In the genomic region with DNA sequence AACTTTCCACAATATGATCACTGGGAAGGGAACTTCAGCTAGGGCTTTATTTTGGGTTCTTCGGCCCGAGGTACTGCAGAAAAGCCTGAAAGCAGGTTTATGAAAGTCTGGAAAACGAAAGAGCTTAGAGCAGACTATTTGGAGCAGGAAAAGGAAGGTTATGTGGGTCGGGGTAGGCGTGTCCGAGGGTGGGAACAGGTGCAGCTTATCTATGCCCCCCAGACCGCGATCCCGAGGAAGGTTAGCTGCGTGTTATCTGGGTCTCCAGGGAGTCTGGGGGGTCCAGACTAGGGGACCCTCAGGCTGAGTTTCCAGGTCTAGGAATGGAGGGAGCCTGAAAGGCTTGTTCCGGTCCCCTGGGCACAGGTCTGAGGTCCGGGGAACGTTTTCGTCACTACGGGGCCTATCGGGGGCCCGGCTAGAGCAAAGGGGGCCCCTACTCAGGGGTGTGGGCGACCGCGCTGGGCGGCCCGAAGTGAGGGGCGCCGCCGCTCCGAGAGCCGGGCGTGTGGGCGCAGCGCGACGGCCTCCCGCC, we compare ENCODE assay signal across 8 mouse cellular contexts. TPM values are rescaled to one million over a fixed set of nuclear protein-coding genes. Genes with fewer than 3 reads are reported as not detected.
A peak's percentile ranks its signal among the peaks of the same experiment; 100 is the strongest.
DNase-seq lines count a peak whose midpoint lies in the region; ATAC-seq and TF ChIP-seq lines count a peak whose summit lies in the region.

No protein-coding gene starts in this region.

- H3K79me2 ChIP-seq in myocyte (ENCODE audit: control insufficient read depth, insufficient read depth): peaks cover 53% of the 10 kb centered on the region

- H3K27ac ChIP-seq in heart, embryonic 16.5 days (ENCODE audit: low read length): peak overlapping the region; percentile 92
- H3K27ac ChIP-seq in limb, embryonic 15.5 days: peak overlapping the region; percentile 97

- under 1% methylated on average over 33 of the region's 33 CpGs for WGBS in lung, adult 2 months
- WGBS in heart, embryonic 16.5 days: 1% methylated on average over 27 of the region's 33 CpGs
- WGBS in limb, embryonic 15.5 days: 0% methylated on average over 29 of the region's 33 CpGs

- TF ChIP-seq POLR2A in lung, adult 2 months (IDR thresholded peaks at IDR 0.05; ENCODE audit: borderline replicate concordance, extremely low read depth, low read depth, low read length): no peak
- TF ChIP-seq POLR2A in brain, embryonic 14.5 days (IDR thresholded peaks at IDR 0.05; ENCODE audit: borderline replicate concordance, extremely low read depth, insufficient read depth, insufficient read length, poor library complexity, severe bottlenecking): no peak
- TF ChIP-seq POLR2A in myocyte (IDR thresholded peaks at IDR 0.05; ENCODE audit: insufficient read length, low read depth): no peak

- peak overlapping the region; percentile 95 for H3K9ac ChIP-seq in heart, embryonic 16.5 days (ENCODE audit: low read length)
- peak overlapping the region; percentile 99 for H3K9ac ChIP-seq in limb, embryonic 15.5 days

- no peaks in the 10 kb centered on the region for H3K27me3 ChIP-seq in heart, embryonic 16.5 days (ENCODE audit: control insufficient read depth, insufficient read depth, low read length)
- no peaks in the 10 kb centered on the region for H3K27me3 ChIP-seq in limb, embryonic 15.5 days
- H3K27me3 ChIP-seq in myocyte (ENCODE audit: control insufficient read depth, insufficient read depth, insufficient read length): no peaks in the 10 kb centered on the region

- H3K4me2 ChIP-seq in heart, embryonic 16.5 days (ENCODE audit: low read depth, low read length): peak overlapping the region; percentile 78
- peak overlapping the region; percentile 80 for H3K4me2 ChIP-seq in limb, embryonic 15.5 days
- peak overlapping the region; percentile 96 for H3K4me2 ChIP-seq in myocyte (ENCODE audit: low read depth)

- peaks cover 12% of the 10 kb centered on the region for H3K4me1 ChIP-seq in lung, adult 2 months (ENCODE audit: control insufficient read depth, insufficient read depth, low read length)
- peaks cover 37% of the 10 kb centered on the region for H3K4me1 ChIP-seq in heart, embryonic 16.5 days (ENCODE audit: control insufficient read depth, insufficient read depth, low read length)
- peaks cover 24% of the 10 kb centered on the region for H3K4me1 ChIP-seq in limb, embryonic 15.5 days

- TF ChIP-seq CTCF in lung, adult 2 months (IDR thresholded peaks at IDR 0.05; ENCODE audit: insufficient read depth, low read length): no peak
- no peak for TF ChIP-seq CTCF in brain, embryonic 14.5 days (IDR thresholded peaks at IDR 0.05; ENCODE audit: borderline replicate concordance, extremely low read depth, insufficient read depth, insufficient read length)

- H3K4me3 ChIP-seq in lung, adult 2 months (replicated peaks; ENCODE audit: extremely low read depth, low read depth, low read length): peak overlapping the region; percentile 95
- H3K4me3 ChIP-seq in heart, embryonic 16.5 days (ENCODE audit: low read length): peak overlapping the region; percentile 61
- H3K4me3 ChIP-seq in limb, embryonic 15.5 days: peak overlapping the region; percentile 97
- peak overlapping the region; percentile 97 for H3K4me3 ChIP-seq in myocyte

- peak; percentile 58 for ATAC-seq in heart, embryonic 16.5 days (replicated peaks; ENCODE audit: extremely low read depth, insufficient read depth, low FRiP score)
- ATAC-seq in limb, embryonic 15.5 days (ENCODE audit: insufficient number of reproducible peaks, low FRiP score, low TSS enrichment, low read depth): peak; percentile 36

- peaks cover under 1% of the 10 kb centered on the region; the same call in 1 of the 2 replicates for H3K36me3 ChIP-seq in heart, embryonic 16.5 days (ENCODE audit: control insufficient read depth, insufficient read depth)
- peaks cover 19% of the 10 kb centered on the region for H3K36me3 ChIP-seq in limb, embryonic 15.5 days
- peaks cover 10% of the 10 kb centered on the region for H3K36me3 ChIP-seq in myocyte (ENCODE audit: control insufficient read depth, insufficient read depth)

- H3K9me3 ChIP-seq in heart, embryonic 16.5 days (replicated peaks; ENCODE audit: control insufficient read depth, low read length): no peaks in the 10 kb centered on the region
- H3K9me3 ChIP-seq in limb, embryonic 15.5 days: no peaks in the 10 kb centered on the region

- H3ac ChIP-seq in myocyte (ENCODE audit: control insufficient read depth, insufficient read length): peak overlapping the region; percentile 76

- peak; percentile 41 for DNase-seq in lung, adult 2 months
- DNase-seq in lung, postnatal 14 days: no peak
- DNase-seq in brain, embryonic 14.5 days (ENCODE audit: low read depth): peak; percentile 30
- DNase-seq in urinary bladder, postnatal 25 days (ENCODE audit: low spot score): no peak
- DNase-seq in layer of hippocampus, postnatal 36 days: no peak

TF ChIP-seq in myocyte, 11 proteins besides CTCF, POLR2A, EP300 and RAD21:
- no peak for TF ChIP-seq TCF3 (IDR thresholded peaks at IDR 0.05; ENCODE audit: insufficient read length, low read depth)
- TF ChIP-seq MAX (IDR thresholded peaks at IDR 0.05; ENCODE audit: low read depth): no peak
- TF ChIP-seq REST (IDR thresholded peaks at IDR 0.05; ENCODE audit: insufficient read depth, insufficient read length): no peak
- peak in 2 of 3 experiments; percentile 33 to 71 for TF ChIP-seq MYOD1 (IDR thresholded peaks at IDR 0.05; ENCODE audit: control insufficient read depth in 1 of 3, insufficient read length in 2 of 3, low read depth in 2 of 3)
- no peak for TF ChIP-seq SRF (IDR thresholded peaks at IDR 0.05; ENCODE audit: control insufficient read depth, insufficient read length, low read depth)
- no peak for TF ChIP-seq CEBPB (IDR thresholded peaks at IDR 0.05; ENCODE audit: insufficient read depth, poor library complexity, severe bottlenecking)
- no peak for TF ChIP-seq TCF12 (IDR thresholded peaks at IDR 0.05; ENCODE audit: insufficient read depth, poor library complexity, severe bottlenecking)
- no peak for TF ChIP-seq USF1 (IDR thresholded peaks at IDR 0.05; ENCODE audit: low read depth)
- TF ChIP-seq E2F4 (IDR thresholded peaks at IDR 0.05; ENCODE audit: insufficient read depth): no peak
- TF ChIP-seq MYOG (IDR thresholded peaks at IDR 0.05; ENCODE audit: control insufficient read depth in 1 of 3, insufficient read depth in 1 of 3, insufficient read length in 2 of 3, low read depth in 2 of 3): peak in 1 of 3 experiments; percentile 55
- no peak for TF ChIP-seq POLR2AphosphoS2 (IDR thresholded peaks at IDR 0.05; ENCODE audit: insufficient read length, low read depth)

RNA-seq across cellular contexts. Expression of a gene that starts 0.5 kb away (rescaled TPM):
- polyA plus RNA-seq in lung, adult 2 months (2012; rRNA removed): 7.8 and 12.4 TPM in 2 replicates
- polyA plus RNA-seq in brain, embryonic 14.5 days (2012; rRNA removed): 8.7 and 14.5 TPM in 2 replicates
- 9.8 and 10.3 TPM in 2 replicates for polyA plus RNA-seq in heart, embryonic 16.5 days (2015; fragmentation: Nextera tagmentation; extraction: Ambion mirVana)
- 14.8 and 14.9 TPM in 2 replicates for polyA plus RNA-seq in limb, embryonic 15.5 days (2015; fragmentation: Nextera tagmentation; extraction: Ambion mirVana)
- polyA plus RNA-seq in myocyte (2012; fragmentation: generic; extraction: Trizol): 4.2 TPM
- total RNA-seq in layer of hippocampus, postnatal 36 days (2021): 1 to 10 TPM; 4.9 to 5.0 TPM

RNA-seq across cellular contexts. Expression of a gene that starts 0.6 kb away (rescaled TPM):
- polyA plus RNA-seq in lung, adult 2 months (2012; rRNA removed): 24.3 and 25.5 TPM in 2 replicates
- polyA plus RNA-seq in brain, embryonic 14.5 days (2012; rRNA removed): 26.4 and 27.1 TPM in 2 replicates
- 3.7 and 4.0 TPM in 2 replicates for polyA plus RNA-seq in heart, embryonic 16.5 days (2015; fragmentation: Nextera tagmentation; extraction: Ambion mirVana)
- 6.7 and 8.5 TPM in 2 replicates for polyA plus RNA-seq in limb, embryonic 15.5 days (2015; fragmentation: Nextera tagmentation; extraction: Ambion mirVana)
- 12.2 TPM for polyA plus RNA-seq in myocyte (2012; fragmentation: generic; extraction: Trizol)
- total RNA-seq in layer of hippocampus, postnatal 36 days (2021): 10 to 100 TPM; 16.8 TPM

RNA-seq across cellular contexts. Expression of a gene that starts 15.5 kb away (rescaled TPM):
- 6.0 and 9.3 TPM in 2 replicates for polyA plus RNA-seq in lung, adult 2 months (2012; rRNA removed)
- 32.2 and 33.5 TPM in 2 replicates for polyA plus RNA-seq in brain, embryonic 14.5 days (2012; rRNA removed)
- polyA plus RNA-seq in heart, embryonic 16.5 days (2015; fragmentation: Nextera tagmentation; extraction: Ambion mirVana): 6.5 and 7.5 TPM in 2 replicates
- polyA plus RNA-seq in limb, embryonic 15.5 days (2015; fragmentation: Nextera tagmentation; extraction: Ambion mirVana): 14.5 and 14.7 TPM in 2 replicates
- 0.12 TPM for polyA plus RNA-seq in myocyte (2012; fragmentation: generic; extraction: Trizol)
- 10 to 100 TPM; 23.0 to 23.1 TPM for total RNA-seq in layer of hippocampus, postnatal 36 days (2021)

RNA-seq across cellular contexts. Expression of a gene that starts 50.4 kb away (rescaled TPM):
- 6.4 and 10.8 TPM in 2 replicates for polyA plus RNA-seq in lung, adult 2 months (2012; rRNA removed)
- polyA plus RNA-seq in brain, embryonic 14.5 days (2012; rRNA removed): 28.0 and 35.8 TPM in 2 replicates
- polyA plus RNA-seq in heart, embryonic 16.5 days (2015; fragmentation: Nextera tagmentation; extraction: Ambion mirVana): 5.4 and 6.2 TPM in 2 replicates
- polyA plus RNA-seq in limb, embryonic 15.5 days (2015; fragmentation: Nextera tagmentation; extraction: Ambion mirVana): 4.8 and 6.7 TPM in 2 replicates
- 10.8 TPM for polyA plus RNA-seq in myocyte (2012; fragmentation: generic; extraction: Trizol)
- total RNA-seq in layer of hippocampus, postnatal 36 days (2021): 10 to 100 TPM; 55.6 to 58.0 TPM

Comparison
In these comparisons a context has a peak if more than half of its experiments do, and no peak if none do; other contexts are left out.
1. DNase-seq: peak in lung, adult 2 months (single experiment) and brain, embryonic 14.5 days (single experiment); none in lung, postnatal 14 days (single experiment), urinary bladder, postnatal 25 days (single experiment) and layer of hippocampus, postnatal 36 days (0 of 2).
2. Peak in every context shown above with its lines, with median percentiles within 50 percentile points of each other: H3K4me3 ChIP-seq and H3K4me2 ChIP-seq.